8 mouse cellular contexts compared by ENCODE assay signal in genomic region chr12:72761230-72761648, GRCm38 (mm10). TPM values are rescaled to one million over a fixed set of nuclear protein-coding genes. Genes with fewer than 3 reads are reported as not detected.
DNase-seq lines count a peak whose midpoint lies in the region; ATAC-seq and TF ChIP-seq lines count a peak whose summit lies in the region.

No protein-coding gene starts in this region.

- peaks cover 2% of the 10 kb centered on the region for H3K4me1 ChIP-seq in lung, adult 2 months (ENCODE audit: control insufficient read depth, insufficient read depth, low read length)
- peaks cover 24% of the 10 kb centered on the region for H3K4me1 ChIP-seq in embryonic facial prominence, embryonic 13.5 days
- peaks cover 17% of the 10 kb centered on the region for H3K4me1 ChIP-seq in intestine, embryonic 14.5 days (replicated peaks; ENCODE audit: control insufficient read depth, insufficient read depth, low read length)

- H3K4me3 ChIP-seq in lung, adult 2 months (replicated peaks; ENCODE audit: extremely low read depth, low read depth, low read length), result peak overlapping the region; percentile 68
- peak overlapping the region; percentile 86 for H3K4me3 ChIP-seq in embryonic facial prominence, embryonic 13.5 days
- peak overlapping the region; percentile 81 for H3K4me3 ChIP-seq in intestine, embryonic 14.5 days (ENCODE audit: low read depth, low read length)
- peak overlapping the region; percentile 46 for H3K4me3 ChIP-seq in myocyte

- peak; percentile 7; the same call in 1 of the 2 replicates for TF ChIP-seq POLR2A in lung, adult 2 months (IDR thresholded peaks at IDR 0.05; ENCODE audit: borderline replicate concordance, extremely low read depth, low read depth, low read length)
- peak; percentile 21 for TF ChIP-seq POLR2A in myocyte (IDR thresholded peaks at IDR 0.05; ENCODE audit: insufficient read length, low read depth)

- H3K9me3 ChIP-seq in embryonic facial prominence, embryonic 13.5 days, result no peaks in the 10 kb centered on the region
- no peaks in the 10 kb centered on the region for H3K9me3 ChIP-seq in intestine, embryonic 14.5 days (ENCODE audit: control insufficient read depth, low read length)

- peak overlapping the region; percentile 98 for H3K27ac ChIP-seq in embryonic facial prominence, embryonic 13.5 days
- H3K27ac ChIP-seq in intestine, embryonic 14.5 days (ENCODE audit: low read depth), result peak overlapping the region; percentile 98

- H3ac ChIP-seq in myocyte (ENCODE audit: control insufficient read depth, insufficient read length), result peak overlapping the region; percentile 57

- peak overlapping the region; percentile 99 for H3K9ac ChIP-seq in embryonic facial prominence, embryonic 13.5 days
- peak overlapping the region; percentile 99 for H3K9ac ChIP-seq in intestine, embryonic 14.5 days (ENCODE audit: low read length)

- ATAC-seq in embryonic facial prominence, embryonic 13.5 days (ENCODE audit: insufficient number of reproducible peaks, insufficient read depth, low FRiP score, low TSS enrichment, low read depth), result no peak
- ATAC-seq in intestine, embryonic 14.5 days (replicated peaks; ENCODE audit: low FRiP score, low TSS enrichment, low read depth), result peak; percentile 74

- TF ChIP-seq CTCF in lung, adult 2 months (IDR thresholded peaks at IDR 0.05; ENCODE audit: insufficient read depth, low read length), result no peak

- H3K79me2 ChIP-seq in myocyte (ENCODE audit: control insufficient read depth, insufficient read depth), result peaks cover 46% of the 10 kb centered on the region

- DNase-seq in lung, adult 2 months, result no peak
- DNase-seq in lung, postnatal 36 days, result no peak
- no peak for DNase-seq in intestine, embryonic 14.5 days (ENCODE audit: low spot score)
- DNase-seq in right cerebral cortex, postnatal 4 days, result no peak
- no peak for DNase-seq in frontal cortex, adult 2 months (ENCODE audit: extremely low spot score in 1 of 2, low spot score in 1 of 2)
- no peak for DNase-seq in retina, embryonic 14.5 days (ENCODE audit: low spot score)

- 1% methylated on average over 67 of the region's 71 CpGs for WGBS in lung, adult 2 months
- 0% methylated on average over 48 of the region's 71 CpGs for WGBS in embryonic facial prominence, embryonic 13.5 days
- 0% methylated on average over 19 of the region's 71 CpGs for WGBS in intestine, embryonic 14.5 days

- H3K27me3 ChIP-seq in embryonic facial prominence, embryonic 13.5 days, result no peaks in the 10 kb centered on the region
- no peaks in the 10 kb centered on the region for H3K27me3 ChIP-seq in intestine, embryonic 14.5 days (replicated peaks; ENCODE audit: control insufficient read depth, insufficient read depth, low read length)
- H3K27me3 ChIP-seq in myocyte (ENCODE audit: control insufficient read depth, insufficient read depth, insufficient read length), result no peaks in the 10 kb centered on the region

- H3K4me2 ChIP-seq in embryonic facial prominence, embryonic 13.5 days, result peak overlapping the region; percentile 71
- peak overlapping the region; percentile 86; the same call in 1 of the 2 replicates for H3K4me2 ChIP-seq in intestine, embryonic 14.5 days (ENCODE audit: low read length)
- no peak overlapping the region for H3K4me2 ChIP-seq in myocyte (ENCODE audit: low read depth)

- H3K36me3 ChIP-seq in embryonic facial prominence, embryonic 13.5 days, result no peaks in the 10 kb centered on the region
- no peaks in the 10 kb centered on the region for H3K36me3 ChIP-seq in intestine, embryonic 14.5 days (ENCODE audit: control insufficient read depth, insufficient read depth, low read length)
- H3K36me3 ChIP-seq in myocyte (ENCODE audit: control insufficient read depth, insufficient read depth), result peaks cover 4% of the 10 kb centered on the region

TF ChIP-seq in myocyte, 11 proteins besides CTCF, POLR2A, EP300 and RAD21:
- TF ChIP-seq REST (IDR thresholded peaks at IDR 0.05; ENCODE audit: insufficient read depth, insufficient read length) (no peak), MYOG (IDR thresholded peaks at IDR 0.05; ENCODE audit: control insufficient read depth in 1 of 3, insufficient read depth in 1 of 3, insufficient read length in 2 of 3, low read depth in 2 of 3) (no peak), SRF (IDR thresholded peaks at IDR 0.05; ENCODE audit: control insufficient read depth, insufficient read length, low read depth) (no peak), MAX (IDR thresholded peaks at IDR 0.05; ENCODE audit: low read depth) (no peak), POLR2AphosphoS2 (IDR thresholded peaks at IDR 0.05; ENCODE audit: insufficient read length, low read depth) (no peak), TCF3 (IDR thresholded peaks at IDR 0.05; ENCODE audit: insufficient read length, low read depth) (no peak), MYOD1 (IDR thresholded peaks at IDR 0.05; ENCODE audit: control insufficient read depth in 1 of 3, insufficient read length in 2 of 3, low read depth in 2 of 3) (no peak), USF1 (IDR thresholded peaks at IDR 0.05; ENCODE audit: low read depth) (no peak), CEBPB (IDR thresholded peaks at IDR 0.05; ENCODE audit: insufficient read depth, poor library complexity, severe bottlenecking) (no peak), E2F4 (IDR thresholded peaks at IDR 0.05; ENCODE audit: insufficient read depth) (no peak), TCF12 (IDR thresholded peaks at IDR 0.05; ENCODE audit: insufficient read depth, poor library complexity, severe bottlenecking) (no peak)

RNA-seq across cellular contexts. Expression of gene Ppm1a, which starts 4.0 kb away (rescaled TPM):
- polyA plus RNA-seq in lung, adult 2 months (2012; rRNA removed), result 32.0 and 54.9 TPM in 2 replicates
- polyA plus RNA-seq in embryonic facial prominence, embryonic 13.5 days (2015; fragmentation: Nextera tagmentation; extraction: Ambion mirVana), result 46.6 and 54.8 TPM in 2 replicates
- 65.8 and 83.3 TPM in 2 replicates for polyA plus RNA-seq in intestine, embryonic 14.5 days (2014; fragmentation: Nextera tagmentation; extraction: Ambion mirVana)
- 126 TPM for polyA plus RNA-seq in myocyte (2012; fragmentation: generic; extraction: Trizol)
- polyA plus RNA-seq in frontal cortex, adult 2 months (2012; rRNA removed), result 182 and 198 TPM in 2 replicates
